Mouse (Mus musculus): ENCODE measurements around the gene Col26a1.
A peak's percentile ranks its signal among the peaks of the same experiment; 100 is the strongest.
"Not testable (repeated sequence)": the region's sequence is repeated elsewhere in the genome, so short reads cannot be mapped to it uniquely, and the experiment has no call there.

Col26a1 gene

DNA sequence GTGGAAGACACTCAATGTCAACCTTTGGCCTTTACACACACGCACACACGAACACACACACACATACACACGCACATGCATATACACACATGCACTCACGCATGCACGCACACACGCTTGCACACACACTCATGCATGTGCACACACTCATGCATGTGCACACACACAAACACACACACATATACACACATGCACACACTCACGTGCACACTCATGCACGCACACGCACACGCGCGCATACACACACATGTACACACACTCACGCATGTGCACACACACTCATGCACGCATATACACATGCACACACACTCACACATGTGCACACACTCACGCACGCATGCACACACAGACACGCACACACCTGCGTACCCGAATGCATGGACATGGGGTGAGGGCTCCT is 130.9 kb downstream of the Col26a1 start:
- no peak for DNase-seq

DNA sequence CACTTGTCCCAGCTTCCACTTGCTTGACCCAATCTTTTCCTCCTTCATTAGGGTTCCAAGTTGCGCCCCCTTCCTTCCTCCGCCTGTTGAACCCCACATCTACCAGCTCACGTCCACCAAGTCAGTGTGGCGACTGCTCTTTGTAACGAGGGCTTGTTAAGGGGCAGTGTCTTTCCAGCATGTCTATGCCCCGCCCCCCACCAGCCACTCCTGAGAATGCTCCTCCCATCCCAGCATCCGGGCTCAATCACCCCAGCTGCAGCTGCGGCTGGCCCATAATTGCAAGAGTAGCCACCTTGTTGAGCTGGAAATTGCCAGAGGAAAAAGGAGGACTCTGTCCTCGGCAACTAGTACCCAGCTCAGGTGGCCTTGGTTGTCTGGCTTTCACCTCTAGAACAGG is 136.4 kb downstream of the Col26a1 start:
- no peak for DNase-seq

GRCm38 (mm10) chr5:136738918-136739317 is 144.1 kb downstream of the Col26a1 start:
- DNase-seq = no peak

- DNase-seq = not testable (repeated sequence)
Observed at GRCm38 (mm10) chr5:136726271-136726670, 156.7 kb downstream of the Col26a1 start.

DNA sequence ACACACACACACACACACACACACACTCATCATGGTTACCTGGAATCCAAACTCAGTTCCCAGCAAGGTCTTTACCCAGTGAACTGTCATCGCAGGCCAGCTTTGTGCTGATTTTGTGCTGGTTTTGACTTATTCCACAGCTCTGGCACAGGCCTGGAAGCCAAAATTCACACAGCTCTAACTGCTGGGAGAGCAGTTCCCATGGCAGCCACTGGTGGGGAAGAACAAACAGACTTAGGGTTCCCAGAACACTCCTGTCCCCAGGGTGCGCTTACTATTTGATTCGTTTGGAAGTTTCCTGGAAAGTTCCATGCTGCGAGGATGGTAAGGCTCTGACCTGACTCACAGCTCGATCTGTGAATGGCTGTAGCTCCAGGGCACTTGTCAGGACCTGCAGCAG is 161.4 kb downstream of the Col26a1 start:
- DNase-seq = no peak

DNA sequence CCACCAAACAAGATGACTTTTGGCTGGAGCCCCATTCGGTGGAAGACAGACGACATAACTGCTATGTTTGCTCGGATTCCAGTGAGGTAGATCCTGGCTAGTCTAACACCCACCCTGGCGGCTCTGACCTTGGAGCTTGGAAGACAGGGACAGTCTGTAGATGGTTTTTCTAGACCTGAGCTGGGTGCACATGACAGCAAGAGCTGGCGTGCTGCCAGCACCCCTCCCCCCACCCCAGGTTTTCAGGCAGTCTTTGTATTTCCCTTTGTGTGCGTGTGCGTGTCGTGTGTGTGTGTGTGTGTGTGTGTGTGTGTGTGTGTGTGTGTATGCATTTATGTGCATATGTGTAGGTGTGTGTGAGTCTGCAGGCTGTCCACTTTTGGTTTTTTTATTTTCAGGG is 164.4 kb downstream of the Col26a1 start:
- DNase-seq = no peak

DNA sequence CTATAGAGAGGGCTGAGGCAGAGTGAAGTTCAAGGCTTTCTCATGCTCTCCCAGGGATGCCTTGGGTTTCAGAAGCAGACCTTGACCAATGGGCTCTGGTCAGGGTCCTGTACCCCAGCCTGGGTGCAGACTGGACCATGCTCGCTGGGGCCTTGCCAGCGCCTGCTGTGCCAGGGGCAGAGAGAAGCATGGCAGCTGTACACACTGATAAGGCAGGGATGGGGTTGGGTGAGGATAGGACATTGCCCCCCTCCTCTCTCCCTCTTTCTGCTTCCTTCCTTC is 165.5 kb downstream of the Col26a1 start:
- DNase-seq = no peak

DNA sequence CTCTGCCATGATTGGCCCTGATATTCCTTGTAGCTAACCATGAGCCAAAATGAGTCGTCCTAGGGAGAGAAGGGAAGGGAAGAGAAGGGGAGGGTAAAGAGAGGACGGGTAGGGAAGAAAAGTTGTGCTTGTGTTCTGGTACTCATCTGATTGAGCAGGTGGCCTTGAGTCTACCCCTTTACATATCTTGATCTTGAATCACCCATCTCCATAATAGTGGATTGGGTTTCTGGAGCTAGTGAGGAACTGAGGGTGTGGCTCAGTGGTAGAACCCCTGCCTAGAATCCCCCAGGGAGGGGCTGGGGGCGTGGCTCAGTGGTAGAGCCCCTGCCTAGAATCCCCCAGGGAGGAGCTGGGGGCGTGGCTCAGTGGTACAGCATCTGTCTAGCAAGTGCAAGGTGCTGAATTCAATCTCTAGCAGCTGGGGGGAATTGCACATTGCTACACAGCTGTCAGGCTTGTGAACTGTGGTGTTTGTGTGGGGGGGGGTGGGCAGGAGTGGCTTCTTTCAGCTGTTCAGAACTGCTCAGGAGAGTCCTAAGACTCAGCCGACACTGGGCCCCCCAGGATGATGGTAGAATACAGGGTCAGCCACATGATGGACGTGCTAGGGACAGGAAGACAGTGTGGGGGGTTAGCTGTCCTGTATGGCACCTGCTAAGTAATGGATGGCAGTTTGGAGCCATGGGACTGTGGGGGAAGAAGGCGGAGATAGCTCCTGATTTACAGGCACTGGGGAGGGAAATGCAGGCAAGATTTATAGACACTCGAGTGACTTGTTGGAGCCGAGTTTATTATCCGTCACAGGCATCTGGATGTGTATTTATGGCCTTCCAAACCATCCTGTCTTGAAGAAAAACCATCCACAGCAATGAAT is 166.1 kb downstream of the Col26a1 start:
- no peak for DNase-seq

DNA sequence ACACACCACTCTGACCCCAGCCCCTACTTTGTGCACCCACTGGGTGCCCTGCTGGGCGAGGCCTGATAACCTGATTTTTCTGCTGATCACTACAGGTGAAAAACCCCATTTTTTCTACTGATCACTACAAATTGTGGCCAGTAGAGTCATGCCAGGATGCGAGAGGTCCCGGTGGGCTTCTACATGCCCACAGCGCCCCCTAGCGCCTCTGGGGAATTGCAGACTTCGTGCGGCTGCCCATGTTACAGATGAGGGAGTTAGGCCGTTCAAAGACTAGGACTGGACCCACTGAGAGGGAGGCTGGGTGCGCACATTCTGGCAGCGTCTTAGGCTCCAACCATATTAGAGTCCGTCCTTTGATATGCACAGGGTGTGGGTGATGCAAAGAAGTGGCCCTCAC is 168.1 kb downstream of the Col26a1 start:
- DNase-seq = no peak

GRCm38 (mm10) chr5:136714232-136714875 is 168.7 kb downstream of the Col26a1 start:
- DNase-seq = no peak

DNA sequence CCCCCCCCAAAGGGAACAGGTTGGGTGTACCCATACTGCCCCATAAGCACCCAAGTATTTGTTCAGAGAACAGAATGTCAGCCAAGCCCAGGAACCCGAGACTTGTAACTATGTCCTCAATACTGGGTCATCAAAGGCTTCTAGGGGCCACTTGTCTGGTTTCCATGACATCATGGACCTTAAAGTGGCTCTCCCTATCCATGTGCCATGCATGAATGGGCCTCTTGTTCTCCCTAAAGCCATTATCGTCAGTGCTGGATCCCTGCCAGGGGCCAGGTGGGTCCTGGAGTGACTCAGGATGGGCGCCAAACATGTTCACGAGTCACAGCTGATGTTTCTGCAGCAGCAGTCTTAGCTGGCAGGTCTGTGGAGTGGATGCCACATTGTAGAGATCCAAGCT is 172.3 kb downstream of the Col26a1 start:
- DNase-seq = no peak

GRCm38 (mm10) chr5:136708116-136708515 is 174.9 kb downstream of the Col26a1 start:
- DNase-seq = no peak

DNA sequence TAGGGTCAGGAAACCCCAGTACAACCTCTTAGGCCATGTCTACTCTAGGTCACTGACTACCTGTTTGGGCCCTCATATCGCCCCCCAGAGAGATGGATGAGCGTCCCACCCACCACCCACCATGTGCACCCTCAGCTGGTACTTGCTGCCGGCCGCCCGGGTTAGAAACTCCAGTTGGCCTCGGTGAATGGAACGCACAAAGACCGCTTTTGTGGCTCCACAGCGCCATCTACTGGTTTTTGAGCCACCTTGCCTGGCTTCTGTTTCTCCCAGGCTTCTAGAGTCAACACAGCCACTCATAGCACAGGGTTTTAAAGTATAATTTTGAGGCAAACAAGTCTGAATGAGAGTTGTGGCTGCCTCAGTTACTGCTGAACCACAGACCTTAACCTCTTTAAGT is 176.2 kb downstream of the Col26a1 start:
- peak; percentile 39 to 68 for DNase-seq

DNA sequence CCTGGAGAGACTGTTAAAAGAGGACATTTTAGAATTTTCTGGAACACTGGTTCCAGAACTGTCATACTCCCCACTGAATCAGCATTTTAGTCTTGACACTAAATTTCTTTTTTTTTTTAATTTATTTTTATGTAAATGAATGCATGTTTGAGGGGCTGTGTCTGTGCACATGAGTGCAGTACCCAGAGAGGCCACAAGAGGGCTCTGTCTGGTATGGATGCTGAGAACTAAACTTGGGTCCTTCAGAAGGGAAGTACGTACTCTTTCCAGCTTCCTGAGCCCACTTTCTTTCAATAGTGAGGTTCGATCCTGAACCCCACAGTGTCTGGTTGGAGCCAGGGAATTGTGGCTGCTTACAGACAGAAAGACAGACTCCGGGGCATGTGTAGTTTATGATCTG is 177.5 kb downstream of the Col26a1 start:
- no peak for DNase-seq

GRCm38 (mm10) chr5:136704151-136704550 is 178.9 kb downstream of the Col26a1 start:
- DNase-seq = no peak

DNA sequence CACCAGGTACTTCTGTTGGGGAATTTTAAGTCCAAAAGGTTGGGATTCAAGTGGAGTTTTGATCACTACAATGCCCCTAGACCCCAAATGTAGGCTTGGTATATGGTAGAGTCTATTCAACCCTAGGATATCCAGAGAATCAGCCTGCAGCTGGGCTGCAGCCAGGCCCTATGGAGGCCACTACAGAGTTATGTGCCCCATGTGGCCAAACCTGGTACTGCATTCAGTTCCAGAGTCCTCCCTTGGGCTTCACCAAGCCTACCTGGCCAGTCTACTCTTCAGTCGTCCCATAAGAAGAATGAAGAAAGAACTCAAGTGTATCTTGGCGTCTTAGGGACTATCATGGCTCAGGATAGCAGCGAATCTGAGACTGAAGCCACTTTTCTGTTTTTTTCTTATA is 179.3 kb downstream of the Col26a1 start:
- peak in 1 of 2 experiments; percentile 49 for DNase-seq

GRCm38 (mm10) chr5:136702159-136702725 is 180.8 kb downstream of the Col26a1 start:
- no peak for DNase-seq

DNA sequence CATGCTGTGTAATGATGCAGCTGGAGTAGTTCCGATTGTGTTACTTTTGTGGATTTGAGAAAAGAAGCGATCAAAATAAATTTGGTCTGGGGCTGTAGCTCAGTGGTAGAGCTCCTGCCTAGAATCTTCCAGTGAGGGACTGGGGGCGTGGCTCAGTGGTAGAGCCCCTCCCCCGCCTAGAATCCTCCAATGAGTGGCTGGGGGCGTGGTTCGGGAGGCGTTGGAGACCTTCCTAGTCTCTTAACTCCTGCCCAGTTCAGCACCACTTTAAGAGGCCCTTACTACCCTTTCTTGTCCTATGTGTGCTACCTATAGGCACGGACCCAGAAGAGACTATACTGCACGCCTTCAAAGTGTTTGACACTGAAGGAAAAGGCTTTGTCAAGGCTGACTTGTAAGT is 185.4 kb downstream of the Col26a1 start:
- DNase-seq = no peak

- DNase-seq = no peak
Observed at GRCm38 (mm10) chr5:136696516-136696915, 186.5 kb downstream of the Col26a1 start.

- DNase-seq = no peak
Observed at GRCm38 (mm10) chr5:136694976-136695375, 188.0 kb downstream of the Col26a1 start.

- DNase-seq = peak in 1 of 2 experiments; percentile 46
Observed at GRCm38 (mm10) chr5:136693418-136693817, 189.6 kb downstream of the Col26a1 start.

GRCm38 (mm10) chr5:136692784-136693183 is 190.2 kb downstream of the Col26a1 start, which contains the start of gene Myl10:
Myl10 (plus strand) TSS chr5:136693146.
- no peak for DNase-seq

Data from thymus, adult 18-20 months (tissue).